Mouse (Mus musculus): ENCODE data around the gene Ctrl. TPM values are rescaled to one million over a fixed set of nuclear protein-coding genes. Genes with fewer than 3 reads are reported as not detected.
A peak's percentile ranks its signal among the peaks of the same experiment; 100 is the strongest.
"Not testable (repeated sequence)": the region's sequence is repeated elsewhere in the genome, so short reads cannot be mapped to it uniquely, and the experiment has no call there.

Ctrl gene
- polyA plus RNA-seq (2015; fragmentation: Nextera tagmentation; extraction: Ambion mirVana), result 3.3 and 4.5 TPM in 2 replicates

DNA sequence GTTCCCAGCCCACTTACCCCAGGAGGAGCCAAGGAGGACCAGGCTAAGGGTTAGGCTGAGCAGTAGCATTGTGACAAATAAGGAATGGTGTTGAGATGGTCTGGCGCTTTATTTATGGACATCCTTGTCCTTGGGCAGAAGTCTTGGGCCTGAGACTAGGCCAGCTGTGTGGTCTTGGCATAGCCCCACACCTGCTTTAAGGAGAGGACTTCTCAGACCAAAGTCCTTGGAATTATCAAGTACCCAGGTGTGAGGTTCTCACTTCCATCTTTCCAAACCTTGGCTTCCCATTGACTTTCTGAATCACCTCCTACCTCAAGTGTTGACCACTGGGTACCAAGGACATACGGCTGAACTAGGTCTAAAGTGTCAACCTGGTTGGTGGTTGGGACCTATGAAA, at the start of gene Ctrl:
Gene Ctrl (minus strand): TSS at position 101 of the 400 bp plus-strand sequence.
- Histone ChIP-seq H3K27me3 (replicated peaks; ENCODE audit: control insufficient read depth, insufficient read depth, low read length) (no peaks in the 10 kb centered on the region), H3K9me3 (ENCODE audit: control insufficient read depth, low read length) (no peaks in the 10 kb centered on the region), H3K27ac (ENCODE audit: low read depth, low read length) (no peak within 1 kb of the TSS), H3K4me1 (ENCODE audit: control insufficient read depth, insufficient read depth, low read depth, low read length) (peaks cover 18% of the 10 kb centered on the region), H3K4me3 (ENCODE audit: low read length) (no peak within 1 kb of the TSS), H3K4me2 (ENCODE audit: low read length) (no peak within 1 kb of the TSS), H3K36me3 (ENCODE audit: control insufficient read depth, insufficient read depth, low read length) (no peaks in the 10 kb centered on the region), H3K9ac (ENCODE audit: low read depth, low read length) (no peak within 1 kb of the TSS)
- ATAC-seq, result no peak
- 92% methylated on average over 2 of the region's 2 CpGs for WGBS

DNA sequence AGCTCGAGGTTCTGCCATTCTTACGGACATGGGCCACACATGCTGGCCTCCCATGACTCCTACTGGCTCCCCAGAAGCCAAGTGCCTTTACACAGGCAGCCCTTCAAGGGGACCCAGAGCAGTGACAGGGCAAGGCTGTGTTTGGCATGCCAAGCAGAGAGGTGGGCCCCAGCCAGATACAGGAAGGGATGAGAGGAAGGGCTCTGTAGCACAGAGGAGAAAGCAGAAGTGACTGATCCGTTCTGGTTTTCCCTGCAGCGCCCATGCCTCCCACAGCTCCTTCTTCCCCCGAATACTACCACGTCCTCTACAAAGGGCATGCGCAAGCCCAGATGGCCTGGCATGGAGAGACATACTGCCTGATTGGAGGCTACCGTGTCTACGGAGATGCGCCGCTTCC, 49.7 kb upstream of the Ctrl start:
- not testable (repeated sequence) for H3K27me3 ChIP-seq (replicated peaks; ENCODE audit: control insufficient read depth, insufficient read depth, low read length); H3K27ac ChIP-seq (ENCODE audit: low read depth, low read length); H3K9ac ChIP-seq (ENCODE audit: low read depth, low read length); H3K36me3 ChIP-seq (ENCODE audit: control insufficient read depth, insufficient read depth, low read length); H3K4me1 ChIP-seq (ENCODE audit: control insufficient read depth, insufficient read depth, low read depth, low read length); ATAC-seq; H3K9me3 ChIP-seq (ENCODE audit: control insufficient read depth, low read length); H3K4me2 ChIP-seq (ENCODE audit: low read length); H3K4me3 ChIP-seq (ENCODE audit: low read length)
- WGBS, result 84% methylated on average over 11 of the region's 11 CpGs

DNA sequence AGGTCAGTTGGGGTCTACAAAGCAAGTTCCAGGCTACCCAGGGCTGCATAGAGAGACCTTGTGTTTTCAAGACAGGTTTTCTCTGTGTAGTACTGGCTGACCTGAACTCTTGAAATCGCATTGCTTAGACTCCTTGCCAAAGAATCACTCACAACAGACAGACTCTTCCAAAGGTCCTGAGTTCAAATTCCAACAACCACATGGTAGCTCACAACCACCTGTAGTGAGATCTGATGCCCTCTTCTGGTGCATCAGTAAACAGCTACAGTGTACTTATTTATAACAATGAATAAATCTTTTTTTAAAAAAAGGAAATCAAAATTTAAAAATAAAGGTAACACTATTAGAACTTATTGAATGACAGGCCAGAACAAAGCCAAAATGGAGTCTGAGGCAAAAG, 47.5 kb upstream of the Ctrl start:
- Histone ChIP-seq H3K4me2 (ENCODE audit: low read length) (no peak overlapping the region), H3K9me3 (ENCODE audit: control insufficient read depth, low read length) (no peaks in the 10 kb centered on the region), H3K9ac (ENCODE audit: low read depth, low read length) (no peak overlapping the region), H3K4me3 (ENCODE audit: low read length) (no peak overlapping the region), H3K4me1 (ENCODE audit: control insufficient read depth, insufficient read depth, low read depth, low read length) (no peaks in the 10 kb centered on the region), H3K27me3 (replicated peaks; ENCODE audit: control insufficient read depth, insufficient read depth, low read length) (no peaks in the 10 kb centered on the region), H3K27ac (ENCODE audit: low read depth, low read length) (no peak overlapping the region), H3K36me3 (ENCODE audit: control insufficient read depth, insufficient read depth, low read length) (no peaks in the 10 kb centered on the region)
- WGBS, result 97% methylated on average over 1 of the region's 1 CpGs
- no peak for ATAC-seq

- Histone ChIP-seq H3K36me3 (ENCODE audit: control insufficient read depth, insufficient read depth, low read length) (no peaks in the 10 kb centered on the region), H3K9ac (ENCODE audit: low read depth, low read length) (no peak within 1 kb of the TSS), H3K9me3 (ENCODE audit: control insufficient read depth, low read length) (no peaks in the 10 kb centered on the region), H3K4me2 (ENCODE audit: low read length) (no peak within 1 kb of the TSS), H3K27ac (ENCODE audit: low read depth, low read length) (no peak within 1 kb of the TSS), H3K4me3 (ENCODE audit: low read length) (no peak within 1 kb of the TSS), H3K4me1 (ENCODE audit: control insufficient read depth, insufficient read depth, low read depth, low read length) (no peaks in the 10 kb centered on the region), H3K27me3 (replicated peaks; ENCODE audit: control insufficient read depth, insufficient read depth, low read length) (no peaks in the 10 kb centered on the region)
- no peak for ATAC-seq
- 90% methylated on average over 15 of the region's 15 CpGs for WGBS
These were observed 45.7 kb upstream of the Ctrl start, which contains the start of gene Dpep3 for GRCm38 (mm10) chr8:105979325-105979724. TSS of gene Dpep3 (minus strand) at chr8:105979429.

DNA sequence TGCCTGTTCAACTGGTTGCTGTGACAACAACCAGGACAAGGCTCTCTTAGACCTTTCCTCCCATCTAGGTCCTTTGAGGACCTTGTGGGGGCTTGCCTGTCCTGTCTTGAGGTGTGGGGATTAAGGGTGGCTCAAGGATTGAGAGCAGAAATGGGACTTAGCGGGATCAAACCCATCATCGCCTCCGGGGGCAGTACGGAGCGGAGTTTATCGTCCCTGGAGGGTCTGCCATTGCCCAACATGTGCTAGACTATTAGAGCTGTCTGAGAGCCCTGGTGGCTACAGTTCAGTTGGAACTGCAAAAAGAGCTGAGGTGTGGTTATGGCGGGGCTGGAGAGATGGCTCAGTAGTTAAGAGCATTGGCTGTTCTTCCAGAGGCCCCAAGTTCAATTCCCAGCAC, 41.7 kb upstream of the Ctrl start:
- Histone ChIP-seq H3K27me3 (replicated peaks; ENCODE audit: control insufficient read depth, insufficient read depth, low read length) (no peaks in the 10 kb centered on the region), H3K9me3 (ENCODE audit: control insufficient read depth, low read length) (no peaks in the 10 kb centered on the region), H3K4me1 (ENCODE audit: control insufficient read depth, insufficient read depth, low read depth, low read length) (no peaks in the 10 kb centered on the region), H3K36me3 (ENCODE audit: control insufficient read depth, insufficient read depth, low read length) (no peaks in the 10 kb centered on the region), H3K9ac (ENCODE audit: low read depth, low read length) (no peak overlapping the region), H3K27ac (ENCODE audit: low read depth, low read length) (no peak overlapping the region), H3K4me3 (ENCODE audit: low read length) (no peak overlapping the region), H3K4me2 (ENCODE audit: low read length) (no peak overlapping the region)
- ATAC-seq, result no peak
- 63% methylated on average over 7 of the region's 7 CpGs for WGBS

DNA sequence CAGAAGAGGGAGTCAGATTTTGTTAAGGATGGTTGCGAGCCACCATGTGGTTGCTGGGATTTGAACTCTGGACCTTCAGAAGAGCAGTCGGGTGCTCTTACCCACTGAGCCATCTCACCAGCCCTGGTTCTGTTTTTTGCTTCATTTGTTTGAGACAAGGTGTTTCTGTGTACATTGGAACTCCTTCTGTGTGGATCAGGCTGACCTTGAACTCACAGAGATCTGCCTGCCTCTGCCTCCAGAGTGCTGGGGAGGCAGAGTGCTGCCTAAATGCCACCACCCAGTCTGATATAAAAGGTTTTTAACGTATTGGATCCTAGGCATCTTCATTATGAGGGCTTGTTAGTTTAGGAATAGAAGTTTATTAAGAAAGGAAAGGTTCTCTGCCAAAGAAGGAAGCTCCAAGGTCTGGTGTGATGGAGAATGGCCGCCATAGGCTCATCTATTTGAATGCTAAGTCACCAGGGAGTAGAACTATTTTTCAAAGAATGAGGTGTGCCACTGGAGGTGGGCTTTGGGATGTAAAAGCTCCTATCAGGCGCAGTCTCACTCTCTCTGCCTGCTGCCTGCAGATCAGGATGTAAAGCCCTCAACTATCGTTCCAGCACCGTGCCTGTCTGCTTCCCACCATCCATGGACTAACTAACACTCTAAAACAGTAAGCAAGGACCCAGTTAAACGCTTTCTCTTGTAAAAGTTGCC, 37.5 kb upstream of the Ctrl start:
- Histone ChIP-seq H3K9me3 (ENCODE audit: control insufficient read depth, low read length) (no peaks in the 10 kb centered on the region), H3K36me3 (ENCODE audit: control insufficient read depth, insufficient read depth, low read length) (no peaks in the 10 kb centered on the region), H3K9ac (ENCODE audit: low read depth, low read length) (no peak overlapping the region), H3K4me1 (ENCODE audit: control insufficient read depth, insufficient read depth, low read depth, low read length) (peaks cover 3% of the 10 kb centered on the region), H3K4me2 (ENCODE audit: low read length) (no peak overlapping the region), H3K4me3 (ENCODE audit: low read length) (no peak overlapping the region), H3K27ac (ENCODE audit: low read depth, low read length) (no peak overlapping the region), H3K27me3 (replicated peaks; ENCODE audit: control insufficient read depth, insufficient read depth, low read length) (peaks cover 11% of the 10 kb centered on the region)
- ATAC-seq, result no peak
- 74% methylated on average over 8 of the region's 8 CpGs for WGBS

GRCm38 (mm10) chr8:105969367-105969766, 35.7 kb upstream of the Ctrl start:
- Histone ChIP-seq H3K4me1 (ENCODE audit: control insufficient read depth, insufficient read depth, low read depth, low read length) (peaks cover 9% of the 10 kb centered on the region), H3K27ac (ENCODE audit: low read depth, low read length) (no peak overlapping the region), H3K9me3 (ENCODE audit: control insufficient read depth, low read length) (no peaks in the 10 kb centered on the region), H3K4me2 (ENCODE audit: low read length) (no peak overlapping the region), H3K27me3 (replicated peaks; ENCODE audit: control insufficient read depth, insufficient read depth, low read length) (peaks cover 27% of the 10 kb centered on the region), H3K36me3 (ENCODE audit: control insufficient read depth, insufficient read depth, low read length) (no peaks in the 10 kb centered on the region), H3K9ac (ENCODE audit: low read depth, low read length) (no peak overlapping the region), H3K4me3 (ENCODE audit: low read length) (no peak overlapping the region)
- no peak for ATAC-seq
- WGBS, result 70% methylated on average over 1 of the region's 1 CpGs

GRCm38 (mm10) chr8:105966692-105967311, 33.1 kb upstream of the Ctrl start:
- peaks cover 9% of the 10 kb centered on the region for H3K4me1 ChIP-seq (ENCODE audit: control insufficient read depth, insufficient read depth, low read depth, low read length)
- no peaks in the 10 kb centered on the region for H3K36me3 ChIP-seq (ENCODE audit: control insufficient read depth, insufficient read depth, low read length)
- no peak overlapping the region for H3K9ac ChIP-seq (ENCODE audit: low read depth, low read length)
- H3K9me3 ChIP-seq (ENCODE audit: control insufficient read depth, low read length), result no peaks in the 10 kb centered on the region
- peaks cover 28% of the 10 kb centered on the region for H3K27me3 ChIP-seq (replicated peaks; ENCODE audit: control insufficient read depth, insufficient read depth, low read length)
- no peak overlapping the region for H3K27ac ChIP-seq (ENCODE audit: low read depth, low read length)
- ATAC-seq, result no peak
- peak overlapping the region; percentile 63 for H3K4me2 ChIP-seq (ENCODE audit: low read length)
- no peak overlapping the region for H3K4me3 ChIP-seq (ENCODE audit: low read length)
- WGBS, result 8% methylated on average over 19 of the region's 19 CpGs

GRCm38 (mm10) chr8:105965905-105966341, 32.3 kb upstream of the Ctrl start, which contains the start of gene Slc12a4:
TSS of gene Slc12a4 (minus strand) at chr8:105966097.
- ATAC-seq, result peak; percentile 79
- WGBS, result 2% methylated on average over 32 of the region's 47 CpGs
- Histone ChIP-seq H3K27ac (ENCODE audit: low read depth, low read length) (peak within 1 kb of the TSS; percentile 70; the same call in 1 of the 2 replicates), H3K27me3 (replicated peaks; ENCODE audit: control insufficient read depth, insufficient read depth, low read length) (peaks cover 28% of the 10 kb centered on the region), H3K9me3 (ENCODE audit: control insufficient read depth, low read length) (no peaks in the 10 kb centered on the region), H3K4me2 (ENCODE audit: low read length) (peak within 1 kb of the TSS; percentile 63), H3K4me3 (ENCODE audit: low read length) (peak within 1 kb of the TSS; percentile 55), H3K4me1 (ENCODE audit: control insufficient read depth, insufficient read depth, low read depth, low read length) (peaks cover 9% of the 10 kb centered on the region), H3K36me3 (ENCODE audit: control insufficient read depth, insufficient read depth, low read length) (no peaks in the 10 kb centered on the region), H3K9ac (ENCODE audit: low read depth, low read length) (peak within 1 kb of the TSS; percentile 65)
